Mouse (Mus musculus) G1E (cell line): ENCODE results near the gene Il7r. TPM values are rescaled to one million over a fixed set of nuclear protein-coding genes. Genes with fewer than 3 reads are reported as not detected.

Source experiments
- ATAC-seq: 2 replicates; pipeline ENCODE4 v1.8.0; 2016; ENCODE audit warnings: mild to moderate bottlenecking; ENCODE audit not compliant: insufficient number of reproducible peaks, poor library complexity, low FRiP score, severe bottlenecking; ENCODE audit errors: extremely low read depth
- DNase-seq: peaks from one replicate; pipeline ENCODE4 v3.0.0; 2012; ENCODE audit warnings: low spot score
- H3K27me3 ChIP-seq: 2 replicates; pipeline ENCODE4 v1.6.1; 2012; ENCODE audit warnings: mild to moderate bottlenecking, low read length, inconsistent platforms; ENCODE audit not compliant: insufficient read depth
- H3K36me3 ChIP-seq: replicated peaks from 2 replicates; pipeline ENCODE3; 2012; ENCODE audit warnings: mild to moderate bottlenecking, inconsistent platforms
- H3K4me1 ChIP-seq: 2 replicates; pipeline ENCODE4 v1.6.1; 2012; ENCODE audit warnings: low read depth, low read length, inconsistent platforms, mixed read lengths; ENCODE audit not compliant: insufficient read depth
- H3K4me3 ChIP-seq: 2 replicates; pipeline ENCODE4 v1.5.1; 2012; ENCODE audit warnings: low read depth, mild to moderate bottlenecking, inconsistent platforms, low read length, moderate library complexity, mixed read lengths
- H3K9me3 ChIP-seq: replicated peaks from 2 replicates; pipeline ENCODE4 v1.6.1; 2012; ENCODE audit warnings: inconsistent platforms
- CTCF ChIP-seq: IDR thresholded peaks from 2 replicates; pipeline ENCODE4 v1.5.1; 2012; ENCODE audit warnings: low read depth, low read length, inconsistent platforms, mixed read lengths
- GATA1 ChIP-seq: IDR thresholded peaks from 2 replicates; pipeline ENCODE4 v1.6.1; 2012; ENCODE audit warnings: borderline replicate concordance, low read length, inconsistent platforms, mixed read lengths
- GATA2 ChIP-seq: IDR thresholded peaks from 2 replicates; pipeline ENCODE4 v1.6.1; 2012; ENCODE audit warnings: low read depth, low read length, inconsistent platforms, borderline replicate concordance
- POLR2AphosphoS5 ChIP-seq: IDR thresholded peaks from 2 replicates; pipeline ENCODE4 v1.6.1; 2012; ENCODE audit warnings: low read depth, low read length, inconsistent platforms; ENCODE audit not compliant: insufficient replicate concordance
- TAL1 ChIP-seq: conservative IDR thresholded peaks from 2 replicates; pipeline ENCODE4 v1.6.1; 2012; ENCODE audit warnings: low read depth, low read length, inconsistent platforms, mixed read lengths
- polyA plus RNA-seq: library from polyadenylated mRNA; stranded (reverse); fragments of >175 nt; gene quantifications from 2 replicates; pipeline ENCODE4 v1.2.3, GENCODE M21; 2012
- total RNA-seq, 2 experiments: library from RNA; stranded (forward) in 1 of 2; stranded (reverse) in 1 of 2; fragments of 200-1000 nt in 1 of 2; fragments of >200 nt in 1 of 2; fragmentation: Nextera tagmentation in 1 of 2; gene quantifications; 2 replicates each; pipeline ENCODE4 v1.2.3; 2014 to 2017

The Il7r gene
- total and polyA plus RNA-seq, 3 experiments: 0.27 TPM; not detected in 2

- DNase-seq (no peak), ATAC-seq (no peak)
- Histone ChIP-seq H3K4me1 (no peaks in the 10 kb centered on the region), H3K4me3 (no peak overlapping the region), H3K36me3 (no peaks in the 10 kb centered on the region), H3K9me3 (no peaks in the 10 kb centered on the region), H3K27me3 (peaks cover 3% of the 10 kb centered on the region; the same call in 1 of the 2 replicates)
- TF ChIP-seq CTCF (no peak), GATA2 (no peak), POLR2AphosphoS5 (no peak), GATA1 (no peak), TAL1 (no peak)
These were observed 66.4 kb downstream of the Il7r start for GRCm38 (mm10) chr15:9463521-9464027.

Other genes starting within 250 kb of the Il7r start
- gene Ugt3a2, start 194.6 kb downstream of the Il7r start, total RNA-seq (2014; fragmentation: Nextera tagmentation): not detected in 2 replicates
- not detected in 2 replicates for gene Ugt3a2, start 194.6 kb downstream of the Il7r start, total RNA-seq (2017)
- not detected in 2 replicates for gene Ugt3a2, start 194.6 kb downstream of the Il7r start, polyA plus RNA-seq
- gene Capsl, start 94.1 kb downstream of the Il7r start, total RNA-seq (2014; fragmentation: Nextera tagmentation): not detected in 2 replicates
- not detected in 2 replicates for gene Capsl, start 94.1 kb downstream of the Il7r start, total RNA-seq (2017)
- gene Capsl, start 94.1 kb downstream of the Il7r start, polyA plus RNA-seq: not detected in 2 replicates
- gene Spef2, start 218.7 kb upstream of the Il7r start, total RNA-seq (2014; fragmentation: Nextera tagmentation): not detected in 2 replicates
- 0.05 and 0.06 TPM in 2 replicates for gene Spef2, start 218.7 kb upstream of the Il7r start, total RNA-seq (2017)
- not detected in 2 replicates for gene Spef2, start 218.7 kb upstream of the Il7r start, polyA plus RNA-seq